Mouse (Mus musculus) gastrocnemius, postnatal 36 days (tissue): ENCODE measurements around the gene Tex261. TPM values are rescaled to one million over a fixed set of nuclear protein-coding genes. Genes with fewer than 3 reads are reported as not detected.

Experiments
- DNase-seq, 2 experiments: peaks; one replicate each; pipeline ENCODE4 v3.0.0; 2022
- intact Hi-C: fragments of 180-260 bp; cut with DNase I; formaldehyde crosslinking; loops from one replicate; pipeline ENCODE4 v1.15.1; 2025
- total RNA-seq, 2 experiments: library from RNA; stranded (reverse); gene quantifications; 2 replicates each; pipeline ENCODE4 v1.2.3; 2021

The Tex261 gene
- total RNA-seq, 2 experiments from 2014 or later = 42.8 to 56.4 TPM

- intact Hi-C loops = no loop called here
- DNase-seq = no peak
These were observed 12.7 kb downstream of the Tex261 start for GRCm38 (mm10) chr6:83762880-83763431.

GRCm38 (mm10) chr6:83762344-83762743 lies 13.3 kb downstream of the Tex261 start, which contains the start of gene Ankrd53:
Ankrd53 (plus strand) TSS chr6:83762644.
- intact Hi-C loops = no loop called here
- DNase-seq = no peak

GRCm38 (mm10) chr6:83756051-83756450 lies 19.6 kb downstream of the Tex261 start:
- DNase-seq = no peak
- intact Hi-C loops = loop anchor here (5.0 kb wide), 1 partner anchor 156 kb away; no protein-coding TSS in a partner anchor

- DNase-seq = peak in 1 of 2 experiments; percentile 40
- intact Hi-C loops = no loop called here
These were observed 25.4 kb downstream of the Tex261 start for GRCm38 (mm10) chr6:83750171-83750684.

GRCm38 (mm10) chr6:83749286-83749685 lies 26.3 kb downstream of the Tex261 start:
- no peak for DNase-seq
- intact Hi-C loops = loop anchor here (5.0 kb wide), 1 partner anchor 57 kb away; no protein-coding TSS in a partner anchor

- DNase-seq = no peak
- intact Hi-C loops = loop anchor here (5.0 kb wide), 1 partner anchor 53 kb away; no protein-coding TSS in a partner anchor
These were observed 30.1 kb downstream of the Tex261 start for GRCm38 (mm10) chr6:83745466-83745865.

- DNase-seq = no peak
- intact Hi-C loops = no loop called here
These were observed 31.1 kb downstream of the Tex261 start for GRCm38 (mm10) chr6:83744557-83744956.

- intact Hi-C loops = no loop called here
These were observed 31.5 kb downstream of the Tex261 start for GRCm38 (mm10) chr6:83744126-83744525.

GRCm38 (mm10) chr6:83743212-83743611 lies 32.4 kb downstream of the Tex261 start:
- intact Hi-C loops = no loop called here
- DNase-seq = no peak

More at GRCm38 (mm10) chr6:83744126-83744525, 31.5 kb downstream of the Tex261 start:
- DNase-seq = no peak

- no peak for DNase-seq
- intact Hi-C loops = no loop called here
These were observed 32.9 kb downstream of the Tex261 start, which contains the start of gene Atp6v1b1 for GRCm38 (mm10) chr6:83742761-83743160. Atp6v1b1 (plus strand) TSS chr6:83742990.

- DNase-seq = no peak
- intact Hi-C loops = no loop called here
These were observed 37.0 kb downstream of the Tex261 start for GRCm38 (mm10) chr6:83738596-83738995.

- intact Hi-C loops = no loop called here
- DNase-seq = no peak
These were observed 38.3 kb downstream of the Tex261 start for GRCm38 (mm10) chr6:83737311-83737710.

- DNase-seq = peak; percentile 60 to 75
- intact Hi-C loops = loop anchor here (2.0 kb wide), 1 partner anchor 36 kb away; no protein-coding TSS in a partner anchor
These were observed 44.5 kb downstream of the Tex261 start for GRCm38 (mm10) chr6:83731128-83731527.

- intact Hi-C loops = no loop called here
- no peak for DNase-seq
These were observed 46.2 kb downstream of the Tex261 start for GRCm38 (mm10) chr6:83729350-83729970.

- intact Hi-C loops = no loop called here
- DNase-seq = no peak
These were observed 47.1 kb downstream of the Tex261 start for GRCm38 (mm10) chr6:83728488-83728887.

- intact Hi-C loops = no loop called here
- DNase-seq = no peak
These were observed 48.4 kb downstream of the Tex261 start for GRCm38 (mm10) chr6:83727178-83727577.

GRCm38 (mm10) chr6:83722526-83722925 lies 53.1 kb downstream of the Tex261 start:
- intact Hi-C loops = no loop called here

More at GRCm38 (mm10) chr6:83722526-83722925, 53.1 kb downstream of the Tex261 start:
- DNase-seq = no peak

Other genes with a start within 250 kb of the Tex261 start
- gene Actg2, start 239.5 kb downstream of the Tex261 start, total RNA-seq = under 1 TPM in 1 of 2 experiments, not detected in 1; 0.39 TPM
- gene Stambp, start 203.1 kb downstream of the Tex261 start, total RNA-seq = 1 to 10 TPM; 5.5 to 6.5 TPM
- not detected for gene Clec4f, start 119.6 kb downstream of the Tex261 start, total RNA-seq
- gene Cd207, start 98.0 kb downstream of the Tex261 start, total RNA-seq = under 1 TPM in 1 of 2 experiments, not detected in 1; 0.18 TPM
- not detected for gene Vax2, start 64.5 kb downstream of the Tex261 start, total RNA-seq
- not detected for gene Atp6v1b1, start 32.8 kb downstream of the Tex261 start, total RNA-seq
- not detected for gene Ankrd53, start 13.2 kb downstream of the Tex261 start, total RNA-seq
- 1 to 10 TPM; 4.4 to 4.6 TPM for gene Nagk, start 19.2 kb upstream of the Tex261 start, total RNA-seq
- gene Paip2b, start 55.9 kb upstream of the Tex261 start, total RNA-seq = 10 to 100 TPM; 66.9 to 79.0 TPM
- gene Zfp638, start 91.3 kb upstream of the Tex261 start, total RNA-seq = 10 to 100 TPM; 35.9 to 36.9 TPM
- 10 to 100 TPM; 77.3 to 80.9 TPM for gene Dysf, start 232.8 kb upstream of the Tex261 start, total RNA-seq